Mouse (Mus musculus) thymus, postnatal 36 days (tissue): ENCODE measurements around the gene Ppt2.
A peak's percentile ranks its signal among the peaks of the same experiment; 100 is the strongest.

Experiments used
- DNase-seq, 2 experiments: peaks; one replicate each; pipeline ENCODE4 v3.0.0; 2022; ENCODE audit warnings: mixed read lengths in 2 of 2

Gene Ppt2

GRCm38 (mm10) chr17:34585877-34586771, 42.2 kb downstream of the Ppt2 start:
- no peak for DNase-seq

GRCm38 (mm10) chr17:34585121-34585520, 43.2 kb downstream of the Ppt2 start:
- no peak for DNase-seq

GRCm38 (mm10) chr17:34583819-34584218, 44.5 kb downstream of the Ppt2 start:
- DNase-seq: no peak

GRCm38 (mm10) chr17:34583397-34583796, 44.9 kb downstream of the Ppt2 start:
- no peak for DNase-seq

- no peak for DNase-seq
Measured at GRCm38 (mm10) chr17:34582528-34582927, 45.8 kb downstream of the Ppt2 start.

GRCm38 (mm10) chr17:34578070-34578469, 50.2 kb downstream of the Ppt2 start:
- no peak for DNase-seq

GRCm38 (mm10) chr17:34576577-34576976, 51.7 kb downstream of the Ppt2 start:
- no peak for DNase-seq

GRCm38 (mm10) chr17:34572361-34572760, 55.9 kb downstream of the Ppt2 start:
- peak in 1 of 2 experiments; percentile 39 for DNase-seq

- peak; percentile 40 to 43 for DNase-seq
Measured at GRCm38 (mm10) chr17:34571875-34572274, 56.4 kb downstream of the Ppt2 start.

- DNase-seq: no peak
Measured at GRCm38 (mm10) chr17:34569919-34570318, 58.4 kb downstream of the Ppt2 start.

GRCm38 (mm10) chr17:34568421-34568820, 59.9 kb downstream of the Ppt2 start:
- DNase-seq: no peak

- DNase-seq: no peak
Measured at GRCm38 (mm10) chr17:34567311-34567710, 61.0 kb downstream of the Ppt2 start.
